Mouse (Mus musculus): ENCODE data around the gene Gm49396. TPM values are rescaled to one million over a fixed set of nuclear protein-coding genes. Genes with fewer than 3 reads are reported as not detected.

The Gm49396 gene
- total RNA-seq, 2 experiments from 2014 or later = 1.4 to 1.9 TPM

DNA sequence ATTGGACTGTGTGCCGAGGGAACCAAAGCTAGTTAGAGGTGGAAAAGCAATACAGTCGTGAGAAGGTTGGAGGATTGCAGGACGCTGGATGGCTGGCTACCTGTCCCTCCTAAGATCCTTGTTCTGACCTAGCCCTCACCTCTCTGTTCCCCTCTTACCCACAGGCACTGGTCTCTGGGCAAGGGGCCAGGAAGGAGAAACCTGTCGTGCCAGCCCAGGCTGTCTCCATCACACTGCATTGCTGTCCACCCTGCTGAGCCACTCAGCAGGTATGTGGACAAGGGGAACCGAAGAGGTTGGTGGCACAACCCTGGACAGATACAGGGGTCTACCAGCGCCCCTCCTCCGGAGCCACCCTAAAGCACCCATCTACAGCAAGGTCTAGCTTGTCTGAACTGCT, 37.5 kb downstream of the Gm49396 start:
- intact Hi-C loops (cut with DNase I) = no loop called here
- DNase-seq (ENCODE audit: low spot score) = no peak

DNA sequence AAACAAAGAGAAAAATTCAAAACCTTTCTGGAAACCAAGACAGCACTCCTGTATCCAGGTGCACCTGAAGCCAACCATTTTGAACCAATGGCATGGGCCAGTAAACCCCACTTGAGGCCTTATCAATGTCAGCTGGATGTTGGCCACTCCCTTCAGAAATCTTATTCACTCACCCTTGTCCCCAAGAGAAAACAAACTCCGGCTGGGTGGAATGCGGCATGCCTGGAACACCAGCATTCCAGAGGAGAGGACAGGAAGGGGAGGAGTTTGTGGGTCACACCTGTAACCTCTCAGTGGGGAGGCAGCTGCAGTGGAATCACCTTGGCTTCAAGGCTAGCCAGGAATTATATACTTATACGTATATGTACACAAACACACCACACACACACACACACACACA, 39.4 kb downstream of the Gm49396 start:
- intact Hi-C loops (cut with DNase I) = no loop called here
- no peak for DNase-seq (ENCODE audit: low spot score)

DNA sequence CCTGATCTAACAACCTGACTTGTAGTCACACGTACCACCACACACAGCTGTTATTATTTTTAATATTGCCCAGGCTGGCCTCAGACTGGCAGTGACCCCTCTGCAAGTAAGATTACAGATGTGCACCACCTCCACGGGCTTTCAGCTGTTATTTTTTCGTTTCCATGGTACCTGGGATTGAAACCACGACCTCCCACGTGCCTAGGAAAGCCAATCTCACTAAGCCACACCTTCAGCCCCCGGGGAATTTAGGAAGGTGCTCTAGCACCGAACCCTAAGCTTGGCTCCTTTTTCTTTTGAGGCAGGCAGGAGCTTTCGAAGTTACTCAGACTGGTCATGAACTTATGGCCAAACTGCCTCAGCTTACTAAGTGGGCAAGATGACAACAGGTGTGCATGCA, 41.3 kb downstream of the Gm49396 start:
- intact Hi-C loops (cut with DNase I) = loop anchor here (2.0 kb wide), 1 partner anchor 14 kb away; no protein-coding TSS in a partner anchor
- DNase-seq (ENCODE audit: low spot score) = no peak

DNA sequence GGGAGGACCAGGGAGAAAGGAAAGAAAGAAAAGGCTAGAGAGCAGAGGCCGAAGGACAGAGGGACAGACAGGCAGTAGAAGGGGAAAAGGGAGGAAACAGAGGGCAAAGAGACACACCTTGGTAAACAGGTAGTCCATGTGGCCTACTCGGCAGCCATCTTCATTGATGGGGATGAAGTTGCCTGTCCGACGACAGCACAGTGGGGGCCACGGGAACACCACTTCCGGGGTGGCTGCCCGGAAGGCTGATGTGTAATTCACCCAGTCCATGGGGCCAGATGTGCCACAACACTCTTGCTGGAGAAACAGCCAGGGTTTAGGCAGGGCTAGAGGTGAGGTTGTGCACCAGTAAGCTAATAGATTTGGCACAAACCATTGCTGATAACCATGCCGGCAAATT, 41.8 kb downstream of the Gm49396 start:
- no peak for DNase-seq (ENCODE audit: low spot score)
- intact Hi-C loops (cut with DNase I) = loop anchor here (2.0 kb wide), 1 partner anchor 14 kb away; no protein-coding TSS in a partner anchor

DNA sequence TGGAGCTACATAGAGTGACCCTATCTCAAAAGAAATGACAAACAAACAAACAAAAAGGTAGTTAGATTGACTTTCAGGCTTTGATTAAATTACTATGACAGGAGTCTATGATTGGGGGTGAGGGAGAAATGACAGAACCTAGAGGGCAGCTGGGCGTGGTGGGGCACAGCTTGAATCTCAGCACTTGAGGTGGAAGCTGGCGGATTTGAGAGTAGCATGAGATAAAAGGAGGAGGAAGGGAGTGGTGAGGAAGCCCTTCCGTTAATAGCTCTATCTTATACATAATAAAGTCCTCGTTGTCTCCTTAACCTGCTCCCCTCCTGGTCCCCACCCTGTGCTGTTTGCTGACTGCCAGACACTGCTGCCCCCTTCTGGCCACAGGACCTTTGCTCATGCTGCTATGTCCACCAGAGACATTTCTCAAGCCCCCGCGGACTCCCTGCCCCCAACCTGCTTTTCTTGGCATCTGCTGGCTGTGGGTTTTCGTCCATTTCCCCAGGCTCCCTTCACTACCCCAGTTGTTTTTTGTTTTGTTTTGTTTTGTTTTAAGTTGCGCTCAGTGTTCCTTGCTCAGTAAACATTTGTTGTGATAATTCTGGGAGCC, 44.7 kb downstream of the Gm49396 start:
- no peak for DNase-seq (ENCODE audit: low spot score)
- intact Hi-C loops (cut with DNase I) = no loop called here

DNA sequence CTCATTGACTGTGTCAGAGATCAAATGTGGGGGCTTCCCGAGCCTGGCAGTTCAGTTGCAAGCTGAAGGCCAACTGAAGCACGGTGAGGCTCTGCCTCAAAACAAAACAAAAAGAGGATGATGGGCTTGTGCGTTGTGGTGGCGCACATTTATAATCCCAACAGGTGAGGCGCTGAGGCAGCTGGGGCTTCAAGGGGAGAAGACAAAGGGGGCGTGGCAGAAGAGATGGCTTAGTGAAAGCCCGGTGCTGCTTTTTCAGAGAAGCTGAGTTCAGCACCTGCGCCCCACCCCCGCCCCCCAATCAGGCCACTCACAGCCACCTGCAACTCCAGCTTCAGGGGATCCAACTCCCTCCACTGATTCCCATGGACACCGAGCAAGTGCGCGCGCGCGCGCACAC, 45.3 kb downstream of the Gm49396 start:
- intact Hi-C loops (cut with DNase I) = no loop called here
- no peak for DNase-seq (ENCODE audit: low spot score)

DNA sequence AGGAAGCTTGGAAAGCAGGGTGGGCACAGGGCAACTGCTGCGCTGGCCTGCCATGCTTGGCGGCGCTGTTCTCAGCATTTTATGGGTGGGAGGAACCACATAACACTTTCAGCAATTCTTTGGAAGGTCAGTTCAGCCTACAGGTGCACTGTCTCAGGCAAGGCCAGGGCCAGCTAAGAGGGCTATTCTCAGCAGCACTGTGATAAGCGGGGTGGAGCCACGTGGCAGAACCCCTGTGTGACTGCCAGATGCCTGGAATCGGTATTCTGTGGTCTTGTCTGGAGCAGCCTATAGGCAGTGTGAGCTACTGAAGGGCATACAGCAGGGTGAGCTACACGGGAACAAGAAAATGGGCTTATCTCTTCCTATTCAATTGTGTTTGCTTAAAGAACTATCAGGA, 46.9 kb downstream of the Gm49396 start:
- intact Hi-C loops (cut with DNase I) = no loop called here

DNA sequence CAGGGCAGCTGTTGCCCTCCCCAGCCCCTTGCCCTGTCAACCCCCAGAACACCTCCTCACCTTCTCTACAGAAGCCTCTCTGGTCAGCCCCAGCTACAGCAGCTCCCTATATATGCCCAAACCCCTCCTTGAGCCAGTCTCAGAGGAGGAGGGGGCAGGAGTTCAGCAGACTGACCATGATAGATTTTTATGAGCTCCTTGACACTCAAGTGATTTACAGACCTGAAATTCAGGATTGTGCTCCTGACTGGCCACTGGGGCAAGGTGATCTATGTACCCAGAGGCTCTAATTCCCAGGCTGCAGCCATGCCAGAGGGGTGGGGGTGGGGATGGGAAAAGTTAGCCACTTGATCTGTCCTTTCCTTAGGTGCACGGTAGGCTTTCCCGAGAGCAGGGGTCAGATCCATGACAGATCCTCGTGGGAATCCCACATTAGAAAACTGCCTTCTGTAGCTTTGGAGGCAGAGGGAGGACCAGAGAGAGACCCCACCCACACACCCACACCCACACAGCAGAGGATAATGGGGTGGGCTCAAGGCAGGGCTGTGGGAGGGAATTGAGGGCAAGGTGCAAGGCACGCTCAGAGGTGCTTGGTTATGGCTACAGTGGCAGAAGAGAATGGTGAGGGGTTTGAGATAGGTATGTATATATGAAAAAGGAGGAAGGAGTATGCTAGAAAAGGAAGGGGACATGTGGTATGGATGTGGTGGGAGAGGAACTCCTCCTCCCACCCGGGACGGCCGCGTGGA, 49.7 kb downstream of the Gm49396 start, which contains the start of gene Upk1a:
Gene Upk1a (minus strand): TSS at position 194 of the 749 bp plus-strand sequence.
- intact Hi-C loops (cut with DNase I) = loop anchor here (1.0 kb wide), 1 partner anchor 24 kb away; no protein-coding TSS in a partner anchor

More for the DNA sequence above, 46.9 kb downstream of the Gm49396 start:
- DNase-seq (ENCODE audit: low spot score) = no peak

DNA sequence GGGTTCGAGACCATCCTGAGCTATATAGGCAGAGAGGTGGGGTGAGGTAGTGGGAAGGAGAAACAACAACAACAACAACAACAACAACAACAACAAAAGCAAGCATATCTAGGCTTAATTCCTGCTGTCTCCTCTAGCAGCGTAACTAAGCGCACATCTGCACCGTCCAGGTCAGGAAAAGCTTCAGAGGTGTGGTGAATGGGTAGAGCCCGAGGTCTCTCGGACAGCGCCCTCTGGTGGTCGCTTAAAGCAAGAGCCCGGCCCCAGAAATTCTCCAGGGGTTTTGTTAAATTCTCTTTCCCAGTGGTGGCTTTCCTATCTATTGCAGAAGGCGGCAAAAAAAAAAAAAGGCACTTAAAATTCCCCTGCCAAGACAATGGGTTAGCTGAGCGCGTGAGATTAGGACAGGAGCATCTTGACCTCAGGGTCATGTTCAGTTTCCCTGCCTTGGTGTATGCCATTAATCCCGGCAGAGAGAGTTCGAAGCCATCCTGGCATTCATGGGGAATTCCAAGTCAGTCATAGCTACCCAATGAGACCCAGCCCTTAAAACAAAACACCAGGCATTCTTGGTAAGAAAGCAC, 50.5 kb downstream of the Gm49396 start:
- no peak for DNase-seq (ENCODE audit: low spot score)
- intact Hi-C loops (cut with DNase I) = loop anchor here (1.0 kb wide), 1 partner anchor 24 kb away; no protein-coding TSS in a partner anchor

More for the DNA sequence above, 49.7 kb downstream of the Gm49396 start, which contains the start of gene Upk1a:
- no peak for DNase-seq (ENCODE audit: low spot score)

DNA sequence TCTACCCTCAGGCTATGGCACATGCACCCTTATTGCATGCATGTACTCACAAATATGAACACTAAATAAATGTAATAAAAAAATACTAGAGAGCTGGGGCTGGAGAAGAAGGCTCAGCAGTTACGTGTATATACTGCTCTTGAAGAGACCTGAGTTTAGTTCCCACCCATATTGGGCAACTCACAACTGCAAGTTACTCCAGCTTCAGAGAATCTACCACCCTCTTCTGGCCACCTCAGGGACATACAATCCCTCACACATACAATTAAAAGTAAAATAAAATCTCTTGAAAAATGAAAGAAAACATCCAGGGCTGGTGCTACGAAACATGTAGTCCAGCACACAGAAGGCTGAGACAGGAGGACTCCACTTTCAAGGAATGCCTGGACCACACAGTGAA, 51.3 kb downstream of the Gm49396 start:
- intact Hi-C loops (cut with DNase I) = no loop called here
- DNase-seq (ENCODE audit: low spot score) = no peak

DNA sequence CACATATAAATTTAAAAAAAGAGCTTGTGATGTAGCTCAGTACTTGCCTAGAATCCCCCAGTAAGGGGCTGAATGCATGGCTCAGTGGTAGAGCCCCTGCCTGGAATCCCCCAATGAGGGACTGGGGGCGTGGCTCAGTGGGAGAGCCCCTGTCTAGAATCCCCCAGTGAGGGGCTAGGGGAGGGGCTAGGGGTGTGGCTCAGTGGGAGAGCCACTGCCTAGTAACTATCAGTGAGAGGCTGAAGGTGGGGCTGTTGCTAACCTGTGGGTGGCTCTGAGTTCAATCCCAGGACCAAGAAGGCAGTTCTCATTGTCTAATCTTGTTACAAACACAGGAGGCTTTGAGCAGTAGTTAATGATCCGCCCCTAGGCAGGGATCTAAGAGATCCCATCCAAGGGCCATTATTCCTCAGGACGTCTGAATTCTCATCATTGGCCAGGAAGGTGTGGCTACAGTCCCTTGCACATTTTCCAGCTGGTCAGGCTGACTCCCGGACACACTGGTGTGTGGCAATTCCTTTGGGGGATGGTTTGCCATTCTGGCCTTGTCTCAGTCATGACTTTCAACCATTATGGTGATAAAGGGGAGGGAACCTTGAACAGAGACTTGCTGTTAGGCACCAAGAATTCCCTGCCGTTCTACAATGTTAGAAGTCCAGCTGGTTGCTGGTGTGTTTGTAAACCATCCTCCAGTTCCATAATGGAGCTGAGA, 52.1 kb downstream of the Gm49396 start:
- intact Hi-C loops (cut with DNase I) = no loop called here
- no peak for DNase-seq (ENCODE audit: low spot score)

Small RNA genes lying within 50 kb of the gene (microRNA-seq; reads per million reads assigned to microRNA genes)
- gene Gm38670 (2.5 reads per million), gene Mir3569 (not detected)

Other genes starting within 250 kb of the Gm49396 start
- gene Syne4, start 248.5 kb upstream of the Gm49396 start, total RNA-seq (2021) = 1 to 10 TPM in 1 of 2 experiments, under 1 TPM in 1; 0.65 to 1.3 TPM
- under 1 TPM; 0.45 to 0.99 TPM for gene E130208F15Rik, start 241.6 kb upstream of the Gm49396 start, total RNA-seq (2021)
- gene Sdhaf1, start 239.4 kb upstream of the Gm49396 start, total RNA-seq (2021) = 10 to 100 TPM; 12.1 to 12.3 TPM
- gene Lrfn3, start 200.6 kb upstream of the Gm49396 start, total RNA-seq (2021) = 1 to 10 TPM in 1 of 2 experiments, under 1 TPM in 1; 0.95 to 1.3 TPM
- gene Tyrobp, start 149.6 kb upstream of the Gm49396 start, total RNA-seq (2021) = 10 to 100 TPM; 17.7 to 18.4 TPM
- gene Hcst, start 143.5 kb upstream of the Gm49396 start, total RNA-seq (2021) = not detected
- gene Nfkbid, start 141.6 kb upstream of the Gm49396 start, total RNA-seq (2021) = under 1 TPM; 0.20 to 0.47 TPM
- 1 to 10 TPM; 3.5 TPM for gene Aplp1, start 117.8 kb upstream of the Gm49396 start, total RNA-seq (2021)
- not detected for gene Kirrel2, start 105.7 kb upstream of the Gm49396 start, total RNA-seq (2021)
- not detected for gene Nphs1, start 105.0 kb upstream of the Gm49396 start, total RNA-seq (2021)
- not detected for gene Prodh2, start 69.7 kb upstream of the Gm49396 start, total RNA-seq (2021)
- 1 to 10 TPM in 1 of 2 experiments, under 1 TPM in 1; 0.81 to 1.1 TPM for gene Arhgap33, start 28.3 kb upstream of the Gm49396 start, total RNA-seq (2021)
- gene Hspb6, start 11.2 kb upstream of the Gm49396 start, total RNA-seq (2021) = 100 to 1,000 TPM; 720 to 731 TPM
- 1 to 10 TPM; 4.5 to 4.7 TPM for gene Proser3, start 11.0 kb upstream of the Gm49396 start, total RNA-seq (2021)
- gene Lin37, start 3.5 kb upstream of the Gm49396 start, total RNA-seq (2021) = 10 to 100 TPM; 15.1 to 15.5 TPM
- gene U2af1l4, start within 50 bp of the Gm49396 start, total RNA-seq (2021) = 10 to 100 TPM; 63.7 to 66.4 TPM
- gene Psenen, start 283 bp downstream of the Gm49396 start, total RNA-seq (2021) = 10 to 100 TPM; 61.2 to 70.3 TPM
- gene Igflr1, start 2.1 kb downstream of the Gm49396 start, total RNA-seq (2021) = 1 to 10 TPM; 1.3 to 1.6 TPM
- gene Kmt2b, start 25.4 kb downstream of the Gm49396 start, total RNA-seq (2021) = 10 to 100 TPM; 17.5 to 22.7 TPM
- gene Zbtb32, start 35.6 kb downstream of the Gm49396 start, total RNA-seq (2021) = not detected
- under 1 TPM in 1 of 2 experiments, not detected in 1; 0.52 TPM for gene Upk1a, start 49.5 kb downstream of the Gm49396 start, total RNA-seq (2021)
- gene Cox6b1, start 62.8 kb downstream of the Gm49396 start, total RNA-seq (2021) = 1,000 to 10,000 TPM; 4,579 to 4,828 TPM
- not detected for gene Etv2, start 72.5 kb downstream of the Gm49396 start, total RNA-seq (2021)
- gene Rbm42, start 87.0 kb downstream of the Gm49396 start, total RNA-seq (2021) = 10 to 100 TPM; 49.9 to 53.9 TPM
- gene Haus5, start 101.7 kb downstream of the Gm49396 start, total RNA-seq (2021) = 1 to 10 TPM; 4.3 TPM
- gene Pmis2, start 108.3 kb downstream of the Gm49396 start, total RNA-seq (2021) = under 1 TPM in 1 of 2 experiments, not detected in 1; 0.65 TPM
- not detected for gene 2200002J24Rik, start 135.6 kb downstream of the Gm49396 start, total RNA-seq (2021)
- gene Atp4a, start 148.9 kb downstream of the Gm49396 start, total RNA-seq (2021) = not detected
- 100 to 1,000 TPM; 269 to 278 TPM for gene Tmem147, start 166.2 kb downstream of the Gm49396 start, total RNA-seq (2021)
- not detected for gene Gapdhs, start 180.3 kb downstream of the Gm49396 start, total RNA-seq (2021)
- 1 to 10 TPM; 2.3 to 5.5 TPM for gene Sbsn, start 188.1 kb downstream of the Gm49396 start, total RNA-seq (2021)
- 1 to 10 TPM; 3.6 to 6.6 TPM for gene Dmkn, start 200.4 kb downstream of the Gm49396 start, total RNA-seq (2021)
- gene Krtdap, start 224.6 kb downstream of the Gm49396 start, total RNA-seq (2021) = not detected